Mouse (Mus musculus): ENCODE measurements around the gene Pdcd1lg2. TPM values are rescaled to one million over a fixed set of nuclear protein-coding genes. Genes with fewer than 3 reads are reported as not detected.

The Pdcd1lg2 gene
- polyA plus RNA-seq, 1 experiment from 2014 or later = not detected

- TF ChIP-seq CTCF (IDR thresholded peaks at IDR 0.05; ENCODE audit: low read depth) = no peak
- Histone ChIP-seq H3K4me3 (replicated peaks; ENCODE audit: low read depth, low read length) (no peak overlapping the region), H3K9ac (ENCODE audit: low read depth, low read length) (no peak overlapping the region), H3K36me3 (ENCODE audit: insufficient read depth, low read length) (no peaks in the 10 kb centered on the region), H3K27me3 (ENCODE audit: insufficient read depth, low read length) (no peaks in the 10 kb centered on the region), H3K9me3 (replicated peaks; ENCODE audit: low read length) (no peaks in the 10 kb centered on the region), H3K4me2 (ENCODE audit: low read length) (no peak overlapping the region), H3K4me1 (replicated peaks; ENCODE audit: insufficient read depth, low read length) (peaks cover 6% of the 10 kb centered on the region; the same call in 1 of the 2 replicates), H3K27ac (peak overlapping the region; percentile 28; the same call in 1 of the 2 replicates)
- no peak for ATAC-seq (replicated peaks; ENCODE audit: low FRiP score, low read depth)
- peak; percentile 70 for DNase-seq (ENCODE audit: low spot score)
- WGBS = 17% methylated on average over 4 of the region's 4 CpGs
Measured at GRCm38 (mm10) chr19:29470652-29471051, 59.9 kb downstream of the Pdcd1lg2 start.

GRCm38 (mm10) chr19:29472424-29472823 is 61.7 kb downstream of the Pdcd1lg2 start:
- H3K4me3 ChIP-seq (replicated peaks; ENCODE audit: low read depth, low read length) = no peak overlapping the region
- DNase-seq (ENCODE audit: low spot score) (no peak), ATAC-seq (replicated peaks; ENCODE audit: low FRiP score, low read depth) (no peak)
- no peaks in the 10 kb centered on the region for H3K27me3 ChIP-seq (ENCODE audit: insufficient read depth, low read length)
- WGBS = 78% methylated on average over 8 of the region's 8 CpGs
- TF ChIP-seq CTCF (IDR thresholded peaks at IDR 0.05; ENCODE audit: low read depth) = no peak
- H3K4me2 ChIP-seq (ENCODE audit: low read length) = no peak overlapping the region
- no peak overlapping the region for H3K9ac ChIP-seq (ENCODE audit: low read depth, low read length)
- no peak overlapping the region for H3K27ac ChIP-seq
- peaks cover 6% of the 10 kb centered on the region; the same call in 1 of the 2 replicates for H3K4me1 ChIP-seq (replicated peaks; ENCODE audit: insufficient read depth, low read length)
- no peaks in the 10 kb centered on the region for H3K9me3 ChIP-seq (replicated peaks; ENCODE audit: low read length)
- H3K36me3 ChIP-seq (ENCODE audit: insufficient read depth, low read length) = no peaks in the 10 kb centered on the region

GRCm38 (mm10) chr19:29472946-29473345 is 62.2 kb downstream of the Pdcd1lg2 start:
- H3K27ac ChIP-seq = no peak overlapping the region
- H3K4me2 ChIP-seq (ENCODE audit: low read length) = no peak overlapping the region
- H3K4me3 ChIP-seq (replicated peaks; ENCODE audit: low read depth, low read length) = no peak overlapping the region
- H3K9me3 ChIP-seq (replicated peaks; ENCODE audit: low read length) = no peaks in the 10 kb centered on the region
- no peak for TF ChIP-seq CTCF (IDR thresholded peaks at IDR 0.05; ENCODE audit: low read depth)
- ATAC-seq (replicated peaks; ENCODE audit: low FRiP score, low read depth) = no peak
- DNase-seq (ENCODE audit: low spot score) = no peak
- no peaks in the 10 kb centered on the region for H3K27me3 ChIP-seq (ENCODE audit: insufficient read depth, low read length)
- WGBS = 91% methylated on average over 5 of the region's 5 CpGs
- peaks cover 6% of the 10 kb centered on the region; the same call in 1 of the 2 replicates for H3K4me1 ChIP-seq (replicated peaks; ENCODE audit: insufficient read depth, low read length)
- no peak overlapping the region for H3K9ac ChIP-seq (ENCODE audit: low read depth, low read length)
- no peaks in the 10 kb centered on the region for H3K36me3 ChIP-seq (ENCODE audit: insufficient read depth, low read length)

GRCm38 (mm10) chr19:29474803-29475202 is 64.1 kb downstream of the Pdcd1lg2 start:
- Histone ChIP-seq H3K4me3 (replicated peaks; ENCODE audit: low read depth, low read length) (no peak overlapping the region), H3K4me1 (replicated peaks; ENCODE audit: insufficient read depth, low read length) (peaks cover 6% of the 10 kb centered on the region; the same call in 1 of the 2 replicates), H3K27ac (no peak overlapping the region), H3K27me3 (ENCODE audit: insufficient read depth, low read length) (no peaks in the 10 kb centered on the region), H3K9me3 (replicated peaks; ENCODE audit: low read length) (no peaks in the 10 kb centered on the region), H3K36me3 (ENCODE audit: insufficient read depth, low read length) (no peaks in the 10 kb centered on the region), H3K4me2 (ENCODE audit: low read length) (no peak overlapping the region), H3K9ac (ENCODE audit: low read depth, low read length) (no peak overlapping the region)
- no peak for TF ChIP-seq CTCF (IDR thresholded peaks at IDR 0.05; ENCODE audit: low read depth)
- 42% methylated on average over 2 of the region's 2 CpGs for WGBS
- ATAC-seq (replicated peaks; ENCODE audit: low FRiP score, low read depth) (no peak), DNase-seq (ENCODE audit: low spot score) (no peak)

GRCm38 (mm10) chr19:29475210-29475620 is 64.5 kb downstream of the Pdcd1lg2 start:
- Histone ChIP-seq H3K9ac (ENCODE audit: low read depth, low read length) (no peak overlapping the region), H3K27me3 (ENCODE audit: insufficient read depth, low read length) (no peaks in the 10 kb centered on the region), H3K9me3 (replicated peaks; ENCODE audit: low read length) (no peaks in the 10 kb centered on the region), H3K27ac (no peak overlapping the region), H3K4me2 (ENCODE audit: low read length) (no peak overlapping the region), H3K4me3 (replicated peaks; ENCODE audit: low read depth, low read length) (no peak overlapping the region), H3K4me1 (replicated peaks; ENCODE audit: insufficient read depth, low read length) (peaks cover 4% of the 10 kb centered on the region; the same call in 1 of the 2 replicates), H3K36me3 (ENCODE audit: insufficient read depth, low read length) (no peaks in the 10 kb centered on the region)
- WGBS = 75% methylated on average over 4 of the region's 4 CpGs
- no peak for TF ChIP-seq CTCF (IDR thresholded peaks at IDR 0.05; ENCODE audit: low read depth)
- DNase-seq (ENCODE audit: low spot score) = no peak
- no peak for ATAC-seq (replicated peaks; ENCODE audit: low FRiP score, low read depth)

GRCm38 (mm10) chr19:29478598-29478997 is 67.9 kb downstream of the Pdcd1lg2 start:
- 9% methylated on average over 4 of the region's 4 CpGs for WGBS
- no peaks in the 10 kb centered on the region for H3K4me1 ChIP-seq (replicated peaks; ENCODE audit: insufficient read depth, low read length)
- no peaks in the 10 kb centered on the region for H3K27me3 ChIP-seq (ENCODE audit: insufficient read depth, low read length)
- H3K36me3 ChIP-seq (ENCODE audit: insufficient read depth, low read length) = no peaks in the 10 kb centered on the region
- H3K9me3 ChIP-seq (replicated peaks; ENCODE audit: low read length) = no peaks in the 10 kb centered on the region
- H3K9ac ChIP-seq (ENCODE audit: low read depth, low read length) = no peak overlapping the region
- no peak for ATAC-seq (replicated peaks; ENCODE audit: low FRiP score, low read depth)
- H3K27ac ChIP-seq = no peak overlapping the region
- DNase-seq (ENCODE audit: low spot score) = no peak
- no peak overlapping the region for H3K4me2 ChIP-seq (ENCODE audit: low read length)
- TF ChIP-seq CTCF (IDR thresholded peaks at IDR 0.05; ENCODE audit: low read depth) = no peak
- no peak overlapping the region for H3K4me3 ChIP-seq (replicated peaks; ENCODE audit: low read depth, low read length)

- no peak overlapping the region for H3K9ac ChIP-seq (ENCODE audit: low read depth, low read length)
- H3K36me3 ChIP-seq (ENCODE audit: insufficient read depth, low read length) = no peaks in the 10 kb centered on the region
- no peaks in the 10 kb centered on the region for H3K9me3 ChIP-seq (replicated peaks; ENCODE audit: low read length)
- H3K4me1 ChIP-seq (replicated peaks; ENCODE audit: insufficient read depth, low read length) = no peaks in the 10 kb centered on the region
- no peak overlapping the region for H3K4me2 ChIP-seq (ENCODE audit: low read length)
- no peak for TF ChIP-seq CTCF (IDR thresholded peaks at IDR 0.05; ENCODE audit: low read depth)
- DNase-seq (ENCODE audit: low spot score) = no peak
- H3K4me3 ChIP-seq (replicated peaks; ENCODE audit: low read depth, low read length) = no peak overlapping the region
- no peak for ATAC-seq (replicated peaks; ENCODE audit: low FRiP score, low read depth)
- 73% methylated on average over 6 of the region's 6 CpGs for WGBS
- no peak overlapping the region for H3K27ac ChIP-seq
- no peaks in the 10 kb centered on the region for H3K27me3 ChIP-seq (ENCODE audit: insufficient read depth, low read length)
Measured at GRCm38 (mm10) chr19:29481578-29481977, 70.9 kb downstream of the Pdcd1lg2 start.

Measured in kidney, postnatal 0 days (tissue).